Mouse (Mus musculus): ENCODE data around the gene Carhsp1. TPM values are rescaled to one million over a fixed set of nuclear protein-coding genes. Genes with fewer than 3 reads are reported as not detected.
A peak's percentile ranks its signal among the peaks of the same experiment; 100 is the strongest.

Gene Carhsp1
- polyA plus RNA-seq, 1 experiment from 2014 or later: 89.9 TPM

DNA sequence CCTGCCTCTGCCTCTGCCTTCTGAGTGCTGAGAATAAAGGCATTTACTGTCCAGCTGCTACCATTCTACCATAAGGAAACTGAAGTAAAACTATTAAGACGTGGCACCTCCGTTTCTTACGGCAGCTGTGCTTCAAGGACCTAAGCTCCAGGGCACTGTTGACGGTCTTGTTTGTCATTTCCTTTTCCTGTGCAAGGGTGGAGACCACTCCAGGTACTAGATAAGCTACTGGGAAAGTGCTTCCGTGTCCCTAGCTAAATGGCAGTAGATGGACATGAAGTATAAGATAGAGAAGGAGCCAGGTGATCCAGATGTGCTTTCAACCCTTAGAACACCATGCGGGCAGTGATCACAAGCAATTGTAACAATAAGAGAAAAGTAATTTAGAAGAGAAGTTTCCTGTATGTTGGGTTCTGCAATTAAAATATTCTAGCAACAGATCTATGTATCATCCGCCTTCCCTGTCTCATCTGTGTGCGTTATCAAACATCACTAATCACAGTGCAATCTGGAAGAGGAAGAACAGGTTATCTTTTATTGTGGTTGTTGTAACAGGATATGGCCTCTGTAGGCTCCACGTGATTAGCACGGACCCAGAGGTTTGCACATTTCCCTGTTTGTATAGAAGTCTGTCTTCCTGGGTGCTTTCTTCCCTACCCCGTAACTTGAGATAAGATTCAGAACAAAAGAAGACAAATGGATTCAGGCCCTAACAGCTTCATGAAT, 32.3 kb downstream of the Carhsp1 start:
- Histone ChIP-seq H3K9me3 (replicated peaks; ENCODE audit: control insufficient read depth, low read length) (no peaks in the 10 kb centered on the region), H3K9ac (ENCODE audit: low read length) (no peak overlapping the region), H3K4me3 (replicated peaks; ENCODE audit: low read length) (no peak overlapping the region), H3K27ac (ENCODE audit: low read length) (no peak overlapping the region), H3K36me3 (ENCODE audit: control insufficient read depth, insufficient read depth, low read length) (peaks cover 17% of the 10 kb centered on the region), H3K4me2 (ENCODE audit: low read depth, low read length) (no peak overlapping the region), H3K27me3 (ENCODE audit: control insufficient read depth, insufficient read depth, low read length) (no peaks in the 10 kb centered on the region), H3K4me1 (ENCODE audit: control insufficient read depth, insufficient read depth, low read length) (peaks cover 16% of the 10 kb centered on the region)
- 71% methylated on average over 11 of the region's 11 CpGs for WGBS
- no peak for ATAC-seq (ENCODE audit: insufficient read depth, low FRiP score)

DNA sequence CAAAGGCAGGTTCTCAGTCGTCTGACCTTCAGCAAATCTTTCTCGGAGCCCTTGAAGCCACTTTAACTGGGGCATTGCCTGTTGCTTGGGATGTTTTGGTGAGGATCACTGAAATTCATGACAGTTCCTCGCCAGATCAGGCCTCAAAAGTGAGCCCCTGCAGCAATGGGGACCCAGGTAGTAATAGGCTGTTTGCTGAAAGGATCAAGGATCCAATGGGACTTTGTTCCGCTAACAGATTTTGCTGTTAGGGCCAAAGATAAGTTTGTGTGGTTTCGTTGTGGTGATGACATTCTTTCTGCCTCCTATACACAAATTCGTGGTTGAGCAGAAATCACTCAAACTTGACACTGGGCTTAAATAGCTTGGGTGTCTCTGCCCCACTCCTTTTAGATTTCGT, 33.8 kb downstream of the Carhsp1 start:
- H3K9me3 ChIP-seq (replicated peaks; ENCODE audit: control insufficient read depth, low read length): no peaks in the 10 kb centered on the region
- H3K36me3 ChIP-seq (ENCODE audit: control insufficient read depth, insufficient read depth, low read length): peaks cover 7% of the 10 kb centered on the region
- ATAC-seq (ENCODE audit: insufficient read depth, low FRiP score): no peak
- no peaks in the 10 kb centered on the region for H3K27me3 ChIP-seq (ENCODE audit: control insufficient read depth, insufficient read depth, low read length)
- H3K27ac ChIP-seq (ENCODE audit: low read length): peak overlapping the region; percentile 89
- peak overlapping the region; percentile 89 for H3K9ac ChIP-seq (ENCODE audit: low read length)
- peak overlapping the region; percentile 75 for H3K4me3 ChIP-seq (replicated peaks; ENCODE audit: low read length)
- H3K4me1 ChIP-seq (ENCODE audit: control insufficient read depth, insufficient read depth, low read length): peaks cover 16% of the 10 kb centered on the region
- peak overlapping the region; percentile 56 for H3K4me2 ChIP-seq (ENCODE audit: low read depth, low read length)
- 26% methylated on average over 7 of the region's 7 CpGs for WGBS

DNA sequence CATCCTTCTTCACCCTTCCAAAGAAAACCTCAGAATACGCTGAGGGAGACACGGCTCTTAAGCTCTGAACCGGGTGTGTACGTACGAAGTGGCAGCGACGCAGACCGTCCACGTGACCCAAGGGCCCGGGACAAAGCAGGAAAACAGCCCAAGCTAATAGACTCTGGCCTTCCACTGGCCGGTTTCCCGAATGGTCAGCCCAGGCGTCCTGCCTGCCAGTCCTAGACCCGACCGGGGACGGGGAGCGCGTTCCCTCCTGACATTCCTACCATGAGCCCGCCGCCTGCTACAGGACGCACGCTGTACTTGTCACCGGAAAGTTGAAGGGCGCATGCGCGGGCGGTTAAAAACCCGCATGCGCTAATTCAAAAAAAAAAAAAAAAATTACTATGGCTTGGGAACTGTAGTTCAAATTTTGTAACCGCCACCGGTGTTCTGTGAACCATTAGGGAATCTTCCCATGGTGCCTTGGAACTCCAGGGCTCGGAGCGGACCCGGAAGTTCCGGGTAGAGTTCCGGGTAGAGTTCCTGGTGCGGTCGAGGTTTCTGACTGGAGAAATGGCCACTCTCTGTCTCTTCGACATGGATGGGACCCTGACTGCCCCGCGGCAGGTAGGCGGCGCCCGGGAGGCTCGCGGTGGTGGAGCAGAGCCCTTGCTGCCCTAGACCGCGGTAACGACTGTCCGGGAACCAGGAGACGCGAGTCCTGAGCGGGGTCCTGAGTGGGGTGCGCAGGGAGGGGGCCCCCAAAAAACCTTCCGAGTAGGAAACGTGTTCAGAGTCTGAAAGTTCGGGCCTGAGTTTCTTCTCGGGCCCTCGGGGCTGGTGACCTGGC, 34.5 kb downstream of the Carhsp1 start, which contains the start of the genes Pmm2 and Tmem186:
Pmm2 (plus strand) TSS at position 458 of the 835 bp plus-strand sequence.
Tmem186 (minus strand) TSS at position 496 of the 835 bp plus-strand sequence.
- Histone ChIP-seq H3K9me3 (replicated peaks; ENCODE audit: control insufficient read depth, low read length) (no peaks in the 10 kb centered on the region), H3K36me3 (ENCODE audit: control insufficient read depth, insufficient read depth, low read length) (peaks cover 4% of the 10 kb centered on the region; the same call in 1 of the 2 replicates), H3K4me1 (ENCODE audit: control insufficient read depth, insufficient read depth, low read length) (peaks cover 16% of the 10 kb centered on the region), H3K4me3 (replicated peaks; ENCODE audit: low read length) (peak within 1 kb of the TSS; percentile 75), H3K27me3 (ENCODE audit: control insufficient read depth, insufficient read depth, low read length) (no peaks in the 10 kb centered on the region), H3K27ac (ENCODE audit: low read length) (peak within 1 kb of the TSS; percentile 89), H3K4me2 (ENCODE audit: low read depth, low read length) (peak within 1 kb of the TSS; percentile 93), H3K9ac (ENCODE audit: low read length) (peak within 1 kb of the TSS; percentile 89)
- peak; percentile 93 for ATAC-seq (ENCODE audit: insufficient read depth, low FRiP score)
- WGBS: under 1% methylated on average over 59 of the region's 59 CpGs

DNA sequence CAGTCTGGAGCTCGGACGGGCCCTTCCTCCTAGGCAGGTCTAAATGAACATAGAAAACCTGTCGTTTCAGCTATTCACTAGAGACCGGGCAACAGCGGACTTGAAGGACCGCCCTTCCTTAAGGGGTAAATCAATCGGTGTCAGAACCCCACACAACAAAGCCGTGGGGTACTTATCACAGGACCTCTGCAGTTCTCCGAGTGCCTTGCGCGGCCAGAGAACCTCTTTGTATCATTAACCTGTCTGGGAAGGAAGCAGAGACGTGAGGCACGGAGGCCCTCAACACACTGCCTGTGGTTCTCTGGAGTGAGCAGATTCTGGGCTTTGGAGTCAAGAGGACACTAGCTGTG, 35.1 kb downstream of the Carhsp1 start:
- Histone ChIP-seq H3K36me3 (ENCODE audit: control insufficient read depth, insufficient read depth, low read length) (peaks cover 10% of the 10 kb centered on the region; the same call in 1 of the 2 replicates), H3K4me1 (ENCODE audit: control insufficient read depth, insufficient read depth, low read length) (peaks cover 16% of the 10 kb centered on the region), H3K27me3 (ENCODE audit: control insufficient read depth, insufficient read depth, low read length) (no peaks in the 10 kb centered on the region), H3K4me2 (ENCODE audit: low read depth, low read length) (peak overlapping the region; percentile 93), H3K4me3 (replicated peaks; ENCODE audit: low read length) (peak overlapping the region; percentile 75), H3K9me3 (replicated peaks; ENCODE audit: control insufficient read depth, low read length) (no peaks in the 10 kb centered on the region), H3K27ac (ENCODE audit: low read length) (peak overlapping the region; percentile 89), H3K9ac (ENCODE audit: low read length) (peak overlapping the region; percentile 89)
- ATAC-seq (ENCODE audit: insufficient read depth, low FRiP score): peak; percentile 22; the same call in 1 of the 2 replicates
- under 1% methylated on average over 13 of the region's 13 CpGs for WGBS

DNA sequence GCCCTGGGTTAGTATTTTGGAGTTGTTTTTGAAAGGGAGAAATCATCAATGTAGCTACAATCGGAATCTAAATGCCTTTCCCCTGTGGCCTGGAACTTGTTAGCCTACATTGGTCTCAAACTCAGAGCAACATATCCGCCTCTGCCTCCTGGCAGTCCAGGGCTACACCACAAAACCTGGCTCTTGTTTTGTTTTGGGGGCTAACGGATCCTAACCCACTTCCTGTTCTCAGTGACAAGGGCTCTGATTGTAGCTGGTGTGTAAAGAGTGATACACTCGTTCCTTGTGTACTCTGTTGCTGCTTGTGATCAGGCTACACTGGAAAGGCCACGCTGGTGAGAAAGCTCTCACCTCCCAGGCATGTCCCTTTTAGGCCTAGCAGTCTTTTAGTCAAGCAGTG, 40.5 kb downstream of the Carhsp1 start:
- H3K27ac ChIP-seq (ENCODE audit: low read length): no peak overlapping the region
- no peaks in the 10 kb centered on the region for H3K27me3 ChIP-seq (ENCODE audit: control insufficient read depth, insufficient read depth, low read length)
- H3K9me3 ChIP-seq (replicated peaks; ENCODE audit: control insufficient read depth, low read length): no peaks in the 10 kb centered on the region
- no peak for ATAC-seq (ENCODE audit: insufficient read depth, low FRiP score)
- no peak overlapping the region for H3K4me2 ChIP-seq (ENCODE audit: low read depth, low read length)
- 83% methylated on average over 5 of the region's 5 CpGs for WGBS
- H3K4me1 ChIP-seq (ENCODE audit: control insufficient read depth, insufficient read depth, low read length): peaks cover 6% of the 10 kb centered on the region
- H3K4me3 ChIP-seq (replicated peaks; ENCODE audit: low read length): no peak overlapping the region
- no peak overlapping the region for H3K9ac ChIP-seq (ENCODE audit: low read length)
- H3K36me3 ChIP-seq (ENCODE audit: control insufficient read depth, insufficient read depth, low read length): peaks cover 10% of the 10 kb centered on the region; the same call in 1 of the 2 replicates

DNA sequence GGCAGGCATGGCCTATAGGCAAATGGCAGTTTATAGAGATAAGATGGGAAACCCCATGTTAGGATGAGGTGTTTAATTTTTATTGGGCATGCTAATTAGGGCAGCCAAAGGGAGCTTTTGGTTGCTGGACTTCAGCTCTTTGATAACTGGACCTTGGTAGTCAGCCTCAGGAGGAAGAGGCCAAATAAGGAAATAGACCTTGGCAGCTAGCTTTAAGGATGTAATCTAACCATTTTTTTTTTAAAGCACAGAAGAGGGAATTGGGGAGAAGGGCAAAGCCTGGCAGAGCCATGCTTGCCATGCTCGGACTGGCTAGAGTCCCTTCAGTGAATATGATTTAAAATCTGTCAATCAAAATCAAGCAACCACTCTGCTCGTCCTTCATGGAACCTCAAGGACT, 41.5 kb downstream of the Carhsp1 start:
- Histone ChIP-seq H3K27me3 (ENCODE audit: control insufficient read depth, insufficient read depth, low read length) (no peaks in the 10 kb centered on the region), H3K27ac (ENCODE audit: low read length) (no peak overlapping the region), H3K9ac (ENCODE audit: low read length) (no peak overlapping the region), H3K4me3 (replicated peaks; ENCODE audit: low read length) (no peak overlapping the region), H3K4me2 (ENCODE audit: low read depth, low read length) (no peak overlapping the region), H3K36me3 (ENCODE audit: control insufficient read depth, insufficient read depth, low read length) (peaks cover 7% of the 10 kb centered on the region; the same call in 1 of the 2 replicates), H3K4me1 (ENCODE audit: control insufficient read depth, insufficient read depth, low read length) (no peaks in the 10 kb centered on the region), H3K9me3 (replicated peaks; ENCODE audit: control insufficient read depth, low read length) (no peaks in the 10 kb centered on the region)
- ATAC-seq (ENCODE audit: insufficient read depth, low FRiP score): no peak
- WGBS: 76% methylated on average over 2 of the region's 2 CpGs

DNA sequence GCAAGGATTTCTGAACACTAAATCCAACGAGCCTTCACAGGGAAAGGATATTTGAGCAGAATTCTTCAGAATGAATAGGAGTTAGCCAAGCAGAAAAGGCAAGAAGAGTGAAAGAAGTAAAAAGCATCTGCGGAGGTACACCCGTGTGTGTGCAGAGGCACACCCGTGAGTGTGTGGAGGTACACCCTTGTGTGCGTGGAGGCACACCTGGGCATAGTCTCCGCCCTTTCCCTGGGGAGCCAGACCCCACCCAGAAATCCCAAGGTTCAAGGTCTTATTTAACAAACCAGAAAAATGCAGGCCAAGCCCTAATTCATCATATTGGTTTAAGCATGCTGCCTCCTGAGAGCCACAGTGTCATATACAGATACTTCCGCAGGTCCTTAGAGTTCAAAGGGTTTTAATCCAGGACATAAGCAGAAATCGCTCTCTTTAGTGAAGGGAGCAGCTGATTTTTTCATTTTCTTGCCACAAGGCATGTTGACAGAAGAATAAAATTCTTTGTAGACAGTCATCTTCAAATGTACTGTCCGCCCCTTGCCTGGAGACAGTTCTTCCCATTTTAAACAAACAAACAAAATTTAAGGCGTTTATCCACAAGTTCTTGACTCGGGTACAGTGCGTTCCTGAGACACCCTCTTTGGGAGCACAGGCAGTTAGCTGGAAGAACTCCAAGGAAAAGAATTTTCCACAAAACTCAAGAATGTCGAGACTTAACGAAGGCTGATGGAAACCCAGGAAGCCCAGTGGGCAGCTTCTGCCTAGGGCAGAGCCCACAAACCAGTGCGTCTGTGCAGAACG, 51.4 kb downstream of the Carhsp1 start:
- peak overlapping the region; percentile 72 for H3K27ac ChIP-seq (ENCODE audit: low read length)
- H3K36me3 ChIP-seq (ENCODE audit: control insufficient read depth, insufficient read depth, low read length): no peaks in the 10 kb centered on the region
- H3K4me3 ChIP-seq (replicated peaks; ENCODE audit: low read length): no peak overlapping the region
- H3K9ac ChIP-seq (ENCODE audit: low read length): no peak overlapping the region
- peak; percentile 81; the same call in 1 of the 2 replicates for ATAC-seq (ENCODE audit: insufficient read depth, low FRiP score)
- no peaks in the 10 kb centered on the region for H3K9me3 ChIP-seq (replicated peaks; ENCODE audit: control insufficient read depth, low read length)
- peak overlapping the region; percentile 29; the same call in 1 of the 2 replicates for H3K4me2 ChIP-seq (ENCODE audit: low read depth, low read length)
- peaks cover 18% of the 10 kb centered on the region for H3K4me1 ChIP-seq (ENCODE audit: control insufficient read depth, insufficient read depth, low read length)
- no peaks in the 10 kb centered on the region for H3K27me3 ChIP-seq (ENCODE audit: control insufficient read depth, insufficient read depth, low read length)
- WGBS: 44% methylated on average over 16 of the region's 16 CpGs

DNA sequence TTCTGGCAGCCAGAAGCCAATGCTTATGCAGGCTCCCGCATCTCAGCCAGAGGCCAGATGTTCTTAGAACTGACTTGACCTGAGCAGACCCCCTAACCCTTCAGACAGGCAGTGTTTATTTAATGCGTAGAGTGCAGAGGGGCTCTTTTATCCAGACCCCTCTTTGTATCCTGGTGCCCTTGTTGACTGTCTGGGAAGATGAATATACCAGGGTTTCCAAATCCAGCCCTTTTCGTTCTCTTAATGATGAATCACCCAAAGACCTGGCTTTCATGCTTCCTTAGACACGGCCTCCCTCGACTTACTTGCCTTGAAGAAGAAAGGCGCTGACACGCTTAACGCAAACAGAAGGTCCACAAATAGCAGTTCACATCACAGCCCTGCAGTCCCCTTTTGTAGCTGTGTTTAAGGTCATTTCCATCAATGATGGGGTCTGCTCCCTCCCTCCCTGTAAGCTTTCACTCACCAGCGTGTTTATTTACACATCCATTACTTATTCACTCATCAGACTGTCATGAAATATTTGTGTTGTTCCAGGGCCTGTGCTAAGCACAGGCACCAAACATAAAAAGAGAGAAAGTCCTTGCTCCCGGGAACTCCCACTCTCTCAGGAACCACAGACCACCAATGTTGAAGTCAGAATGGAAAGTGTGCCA, 52.2 kb downstream of the Carhsp1 start:
- Histone ChIP-seq H3K9ac (ENCODE audit: low read length) (no peak overlapping the region; the same call in 1 of the 2 replicates), H3K9me3 (replicated peaks; ENCODE audit: control insufficient read depth, low read length) (no peaks in the 10 kb centered on the region), H3K27ac (ENCODE audit: low read length) (peak overlapping the region; percentile 72), H3K4me2 (ENCODE audit: low read depth, low read length) (peak overlapping the region; percentile 29; the same call in 1 of the 2 replicates), H3K4me3 (replicated peaks; ENCODE audit: low read length) (no peak overlapping the region), H3K36me3 (ENCODE audit: control insufficient read depth, insufficient read depth, low read length) (no peaks in the 10 kb centered on the region), H3K27me3 (ENCODE audit: control insufficient read depth, insufficient read depth, low read length) (no peaks in the 10 kb centered on the region), H3K4me1 (ENCODE audit: control insufficient read depth, insufficient read depth, low read length) (peaks cover 18% of the 10 kb centered on the region)
- ATAC-seq (ENCODE audit: insufficient read depth, low FRiP score): no peak
- 16% methylated on average over 10 of the region's 10 CpGs for WGBS
